Comparison of ENCODE assay signal across 14 mouse cellular contexts in genomic region chr17:64721112-64721511, GRCm38 (mm10).
A peak's percentile ranks its signal among the peaks of the same experiment; 100 is the strongest.
DNase-seq lines count a peak whose midpoint lies in the region; ATAC-seq lines count a peak whose summit lies in the region.
"Had no signal": no experiment of that assay in that cellular context is flagged by ENCODE, and none has a peak within 500 bp of the region (broad histone marks: within the 10 kb centered on the region; RNA-seq: fewer than 3 reads in every experiment).

No protein-coding gene starts in this region.

- 51% methylated on average over 5 of the region's 5 CpGs for whole genome bisulfite sequencing in lung, embryonic 16.5 days
- WGBS in liver, embryonic 15.5 days (ENCODE audit: insufficient replicate concordance): 17% methylated on average over 5 of the region's 5 CpGs

- peak; percentile 81 for DNase-seq in heart, adult 8-10 months (ENCODE audit: low spot score)
- no peak for DNase-seq in heart, adult 11 months
- DNase-seq in lung, postnatal 4 days: no peak
- DNase-seq in skeletal muscle tissue, adult 2 months (ENCODE audit: low read depth, low spot score): peak; percentile 23
- no peak for DNase-seq in ovary, postnatal 36 days (ENCODE audit: low spot score)
- DNase-seq: adrenal gland, postnatal 10 days; cerebellum, adult 8-10 months; gastrocnemius, postnatal 25 days; layer of hippocampus, adult 9-11 months; midbrain, embryonic 14.5 days; thymus, postnatal 36 days had no signal

- H3K4me1 ChIP-seq in lung, embryonic 16.5 days (replicated peaks; ENCODE audit: control insufficient read depth, insufficient read depth, low read length): peaks cover 4% of the 10 kb centered on the region
- H3K4me1 ChIP-seq in liver, embryonic 15.5 days (replicated peaks): no peaks in the 10 kb centered on the region; the same call in 1 of the 2 replicates
- H3K4me1 ChIP-seq: forebrain, embryonic 10.5 days had no signal

- no peak overlapping the region for H3K27ac ChIP-seq in lung, embryonic 16.5 days (ENCODE audit: low read length)
- H3K27ac ChIP-seq in liver, embryonic 15.5 days (replicated peaks): no peak overlapping the region
- H3K27ac ChIP-seq: forebrain, embryonic 10.5 days had no signal

- H3K4me3 ChIP-seq in lung, embryonic 16.5 days (ENCODE audit: low read length): no peak overlapping the region
- H3K4me3 ChIP-seq in liver, embryonic 15.5 days (replicated peaks): no peak overlapping the region
- H3K4me3 ChIP-seq: forebrain, embryonic 10.5 days had no signal

- H3K36me3 ChIP-seq in lung, embryonic 16.5 days (ENCODE audit: control insufficient read depth, insufficient read depth, low read length): peaks cover 2% of the 10 kb centered on the region; the same call in 1 of the 2 replicates
- peaks cover 33% of the 10 kb centered on the region for H3K36me3 ChIP-seq in liver, embryonic 15.5 days (replicated peaks)
- H3K36me3 ChIP-seq: forebrain, embryonic 10.5 days had no signal

- peak; percentile 38; the same call in 1 of the 2 replicates for ATAC-seq in lung, embryonic 16.5 days (ENCODE audit: low read depth)
- ATAC-seq in liver, embryonic 15.5 days (ENCODE audit: insufficient read depth): peak; percentile 25; the same call in 1 of the 2 replicates

- H3K27me3 ChIP-seq in lung, embryonic 16.5 days (ENCODE audit: control insufficient read depth, insufficient read depth, low read depth, low read length): no peaks in the 10 kb centered on the region
- H3K27me3 ChIP-seq in liver, embryonic 15.5 days: no peaks in the 10 kb centered on the region

- H3K4me2 ChIP-seq in lung, embryonic 16.5 days (ENCODE audit: low read depth, low read length): no peak overlapping the region
- no peak overlapping the region for H3K4me2 ChIP-seq in liver, embryonic 15.5 days

- no peaks in the 10 kb centered on the region for H3K9me3 ChIP-seq in lung, embryonic 16.5 days (ENCODE audit: control insufficient read depth, low read length)
- H3K9me3 ChIP-seq in liver, embryonic 15.5 days (replicated peaks): no peaks in the 10 kb centered on the region
- H3K9me3 ChIP-seq: forebrain, embryonic 10.5 days had no signal

- no peak overlapping the region for H3K9ac ChIP-seq in lung, embryonic 16.5 days (ENCODE audit: low read length)
- no peak overlapping the region for H3K9ac ChIP-seq in liver, embryonic 15.5 days

Comparison
In these comparisons a context has a peak if more than half of its experiments do, and no peak if none do; other contexts are left out.
1. DNase-seq: peak in heart, adult 8-10 months (single experiment) and skeletal muscle tissue, adult 2 months (single experiment); none in heart, adult 11 months (single experiment), lung, postnatal 4 days (0 of 2) and ovary, postnatal 36 days (single experiment).